Mouse (Mus musculus): ENCODE measurements at regions not wholly inside any gene's neighbourhood (a gene's known extent, or its start where the extent isn't known, plus 50 kb on each side); places are given as distances from the start of the nearest gene placed in this dataset.

DNA sequence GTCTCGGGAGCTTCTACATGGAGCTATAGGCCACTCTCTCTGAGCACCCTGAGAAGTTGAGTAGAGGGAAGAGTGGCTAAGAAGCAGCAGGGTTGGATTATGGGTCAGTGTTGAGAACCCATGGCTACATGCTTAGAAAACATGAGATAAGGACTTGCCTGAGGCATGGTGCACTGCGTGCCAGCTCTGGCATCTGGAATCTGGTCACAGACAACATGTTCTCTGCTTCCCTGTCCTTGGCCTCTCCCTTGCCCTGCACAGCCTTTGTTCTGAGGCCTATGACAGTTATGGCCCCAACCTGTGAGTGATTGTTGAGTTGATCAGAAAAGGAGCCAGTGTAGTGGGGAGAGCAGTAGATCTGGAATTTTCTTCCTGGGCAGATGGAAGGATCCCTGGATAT lies 409.1 kb upstream of the Cdh4 start:
- no peak for DNase-seq

DNA sequence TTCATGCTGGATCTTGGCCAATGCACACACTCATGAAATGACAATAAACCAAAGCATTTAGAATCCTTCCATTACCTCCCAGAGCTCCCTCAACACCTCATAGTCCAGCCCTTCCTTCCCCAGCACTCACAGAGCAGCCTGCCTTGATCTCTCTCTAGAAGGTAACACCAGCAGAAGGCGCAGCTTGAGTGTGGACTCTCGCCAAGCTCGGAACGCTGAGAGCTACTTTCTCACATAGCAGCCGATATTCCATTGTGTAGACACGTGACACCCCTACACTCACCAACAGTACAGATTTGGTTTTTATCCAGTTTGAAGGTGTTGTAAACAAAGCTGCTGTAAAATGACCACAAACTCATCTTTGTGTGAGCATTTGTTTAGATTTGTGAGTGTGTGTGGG lies 406.8 kb upstream of the Cdh4 start:
- no peak for DNase-seq

DNA sequence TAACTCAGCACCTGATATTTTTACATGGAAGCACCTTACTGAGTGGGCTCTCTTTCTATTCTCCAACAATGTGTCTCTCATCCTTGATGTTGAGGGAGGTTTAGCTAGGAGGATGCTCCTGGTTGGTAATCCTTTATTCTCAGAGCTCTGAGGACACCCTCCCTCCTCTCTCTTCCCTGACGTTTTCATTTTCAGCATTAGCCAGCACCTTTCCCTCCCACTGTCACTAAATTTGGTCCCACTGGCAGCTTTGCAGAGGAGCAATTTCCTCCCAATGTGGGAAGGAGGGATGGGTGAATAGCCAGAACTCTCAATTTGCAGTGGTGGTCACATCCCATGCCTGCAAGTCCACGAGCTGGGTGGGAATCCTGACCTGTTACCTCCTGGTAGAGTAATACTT lies 402.5 kb upstream of the Cdh4 start:
- DNase-seq: no peak

DNA sequence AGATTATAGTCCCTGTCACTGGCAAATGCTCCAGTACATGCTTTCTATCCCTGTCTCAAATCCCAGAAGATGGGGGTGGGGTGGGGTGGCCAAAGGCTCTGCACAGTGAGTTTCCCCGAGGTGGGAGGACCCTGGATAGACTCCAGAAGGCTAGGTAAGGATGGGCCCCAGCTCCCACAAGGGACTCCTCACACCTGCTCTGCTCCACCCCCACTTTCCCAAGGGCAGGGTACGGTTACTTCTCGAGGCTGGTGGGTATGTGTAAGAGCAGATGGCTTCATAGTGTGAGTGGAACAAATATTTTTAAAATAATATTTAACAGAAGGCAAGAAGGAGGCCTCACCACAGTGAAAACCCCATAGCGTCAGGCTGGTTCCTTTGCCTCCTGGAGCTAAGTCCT lies 398.6 kb upstream of the Cdh4 start:
- DNase-seq: no peak

DNA sequence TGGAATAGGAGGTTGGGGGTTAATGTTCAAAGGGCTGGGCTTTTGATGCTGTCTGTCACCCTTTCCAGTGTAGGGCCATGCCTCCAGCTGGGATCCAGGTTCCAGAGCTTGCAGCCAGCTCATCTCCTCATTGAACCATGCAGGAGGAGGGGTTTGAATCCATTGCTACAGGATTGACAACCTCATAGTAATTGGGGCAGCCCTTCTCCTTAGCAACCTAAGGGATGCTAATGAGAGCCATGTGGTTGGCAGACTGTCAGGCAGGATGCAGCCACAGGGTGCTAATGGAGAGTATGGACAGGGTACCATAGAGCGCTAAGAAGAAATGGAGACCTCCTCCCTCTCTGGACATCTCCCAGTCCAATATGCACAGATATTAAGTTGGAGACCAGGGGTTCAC lies 396.9 kb upstream of the Cdh4 start:
- DNase-seq: no peak

DNA sequence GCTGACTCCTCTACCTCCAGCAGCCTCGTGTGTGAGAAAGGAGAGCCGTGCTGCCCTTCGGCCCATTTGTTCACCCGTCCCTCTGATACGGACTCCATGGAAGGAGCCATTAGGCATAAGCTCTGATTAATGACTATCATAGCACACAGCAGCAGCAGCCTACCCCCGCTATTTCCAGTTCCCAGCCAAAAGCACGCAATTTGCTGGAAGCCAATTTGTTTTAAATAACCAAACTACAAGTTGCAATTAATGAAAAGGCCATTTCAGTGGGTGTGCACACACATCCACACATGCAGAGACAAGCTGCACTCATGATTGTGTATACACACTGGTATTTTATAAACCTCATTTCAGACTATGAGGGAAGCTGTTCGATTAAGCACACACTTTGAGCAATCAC lies 387.8 kb upstream of the Cdh4 start:
- no peak for DNase-seq

DNA sequence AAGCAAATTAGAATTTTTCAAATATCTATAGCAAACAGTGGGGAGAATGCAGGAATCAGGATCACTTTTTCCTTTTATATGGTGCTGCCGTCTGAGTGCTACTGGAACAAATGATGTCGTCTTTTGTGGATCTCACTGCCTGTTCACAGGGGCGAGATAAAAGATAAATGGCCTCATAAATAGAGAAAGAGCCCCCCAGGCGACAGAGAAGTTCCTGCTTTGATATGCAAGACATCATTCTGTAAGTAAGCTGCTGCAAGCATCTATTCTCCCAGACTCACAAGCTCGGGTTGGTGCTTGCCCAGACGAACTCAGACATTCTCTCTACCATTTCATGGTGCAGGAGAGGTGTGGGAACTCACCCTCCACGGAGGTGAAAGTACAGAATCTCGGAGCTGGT lies 377.6 kb upstream of the Cdh4 start:
- no peak for DNase-seq

DNA sequence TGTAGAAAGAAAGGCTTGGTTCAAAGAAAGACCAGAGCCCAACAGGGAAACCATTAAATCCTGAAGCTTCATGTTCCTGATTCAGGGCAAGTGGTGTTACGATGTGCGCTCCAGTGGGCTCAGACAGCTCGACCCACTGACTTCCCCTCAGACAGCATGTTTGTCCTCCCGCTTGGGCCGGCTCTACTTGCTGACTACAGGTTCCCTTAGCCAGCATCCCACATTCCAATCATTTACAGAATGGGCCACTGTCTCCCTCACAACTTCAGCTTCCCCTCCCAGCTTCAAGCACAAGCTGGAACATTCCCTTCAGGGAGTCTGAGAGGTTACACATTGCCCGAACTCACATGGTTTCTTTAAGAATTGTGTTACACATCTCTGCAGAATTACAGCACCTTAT lies 372.7 kb upstream of the Cdh4 start:
- DNase-seq: no peak

DNA sequence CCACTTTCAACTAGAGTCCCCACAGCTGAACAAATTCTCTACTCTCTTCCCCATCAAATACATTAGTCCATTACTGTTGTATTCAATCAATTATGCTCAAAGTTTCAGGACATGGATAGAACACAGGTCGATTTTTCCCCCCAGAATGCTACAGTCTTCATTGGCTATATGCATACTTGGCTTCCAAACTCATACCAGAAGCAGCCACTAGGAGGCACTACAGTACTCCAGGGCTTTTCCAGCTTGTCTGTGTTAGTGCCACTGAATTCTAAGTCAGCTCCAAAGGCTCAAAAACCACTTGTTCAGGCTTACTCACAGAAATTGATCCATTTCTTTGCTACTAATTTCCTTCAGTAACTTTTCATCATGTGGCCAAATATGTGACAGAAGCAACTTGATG lies 371.9 kb upstream of the Cdh4 start:
- no peak for DNase-seq

DNA sequence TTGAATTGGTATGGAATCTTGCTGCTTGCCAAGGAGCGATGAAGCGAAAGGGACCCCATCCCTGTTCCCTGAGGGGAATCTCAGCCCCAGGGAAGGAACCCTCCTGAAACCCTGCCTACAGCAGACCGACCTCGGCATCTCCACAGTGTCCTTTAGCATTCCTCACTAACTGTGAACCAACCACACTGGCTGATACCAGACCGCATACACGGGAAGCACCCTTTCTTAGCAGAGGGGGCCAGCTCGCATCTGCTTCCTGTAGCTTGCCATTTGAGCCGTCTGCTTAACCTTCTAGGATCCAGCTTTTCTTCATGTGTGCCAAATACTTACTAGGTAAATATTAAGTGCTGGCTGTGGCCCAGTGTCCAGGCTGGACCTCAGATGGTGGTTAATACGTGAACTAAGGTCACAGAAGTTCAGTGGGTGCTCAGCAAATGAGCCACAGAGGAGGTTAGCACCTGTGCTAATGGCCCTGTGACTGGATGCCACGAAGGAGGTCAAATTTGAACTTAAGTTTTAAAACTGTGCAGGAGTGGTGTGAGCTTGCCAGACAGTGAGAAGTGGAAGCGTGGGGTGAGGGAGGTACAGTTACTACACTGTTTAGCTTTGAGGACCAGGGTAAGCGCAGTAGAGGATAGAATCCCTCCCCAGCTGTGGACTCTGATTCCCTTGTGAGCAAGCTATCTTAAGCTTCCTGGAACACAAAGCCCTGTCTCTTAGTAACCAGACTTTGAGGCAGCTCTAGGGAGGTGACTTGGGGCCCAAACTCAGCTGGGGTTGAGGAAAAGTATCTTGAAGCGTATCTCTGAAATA lies 361.6 kb upstream of the Cdh4 start:
- no peak for DNase-seq

DNA sequence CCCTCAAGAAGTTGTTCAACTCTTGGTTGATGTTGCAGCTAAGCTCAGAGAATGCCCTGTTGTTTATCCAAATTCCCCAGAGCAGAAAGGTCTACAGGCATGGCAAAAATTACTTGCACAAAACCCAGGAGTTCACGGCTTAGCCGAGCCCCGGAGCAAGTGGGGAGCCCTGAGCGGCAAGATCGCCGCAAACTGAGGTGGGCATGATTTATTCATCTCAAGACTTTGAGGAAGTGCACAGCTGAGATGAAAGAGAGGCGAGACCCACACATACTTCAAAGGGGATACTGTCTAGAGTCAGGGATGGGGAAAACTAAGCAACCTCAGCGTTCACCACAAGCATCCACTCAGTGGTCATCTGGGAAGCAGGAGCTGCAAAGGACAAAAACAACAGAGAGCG lies 355.3 kb upstream of the Cdh4 start:
- DNase-seq: no peak

DNA sequence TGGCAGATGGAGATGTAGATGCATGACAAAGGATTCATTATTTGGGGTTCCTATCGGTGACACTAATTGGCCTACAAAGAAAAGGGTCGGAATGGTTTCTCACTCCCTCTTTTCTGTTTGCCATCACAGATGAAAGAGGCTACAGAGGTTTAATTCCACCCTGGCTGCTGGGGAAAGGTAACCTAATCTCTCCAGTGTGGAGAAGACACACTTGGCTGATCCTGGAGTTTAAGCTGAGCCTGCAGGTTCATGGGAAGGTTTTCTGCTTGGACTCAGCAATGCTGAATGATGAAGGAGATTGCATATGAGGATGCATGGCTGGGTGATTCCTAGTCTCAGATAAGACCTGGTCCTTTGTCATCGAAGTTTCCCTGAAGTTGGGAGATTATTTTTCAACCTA lies 350.8 kb upstream of the Cdh4 start:
- no peak for DNase-seq

DNA sequence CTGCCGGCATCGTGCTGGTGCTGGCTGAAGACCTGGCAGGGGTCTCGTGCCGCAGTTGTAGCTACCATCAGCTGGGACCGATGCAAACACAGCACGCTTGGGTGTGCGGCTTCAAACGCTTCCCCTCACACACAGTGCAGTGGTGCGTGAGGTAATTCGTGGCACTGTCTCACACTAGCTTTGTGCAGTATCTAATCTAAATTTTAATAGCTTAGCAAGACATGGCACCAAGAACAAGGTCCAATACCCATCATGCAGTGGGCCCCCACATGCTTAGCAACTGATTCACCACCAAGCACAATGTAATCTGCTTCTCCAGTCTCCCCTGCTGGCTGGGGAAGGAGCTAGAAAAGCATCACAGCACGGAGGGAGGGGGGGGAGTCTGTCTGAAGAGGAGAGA lies 348.2 kb upstream of the Cdh4 start:
- DNase-seq: no peak

DNA sequence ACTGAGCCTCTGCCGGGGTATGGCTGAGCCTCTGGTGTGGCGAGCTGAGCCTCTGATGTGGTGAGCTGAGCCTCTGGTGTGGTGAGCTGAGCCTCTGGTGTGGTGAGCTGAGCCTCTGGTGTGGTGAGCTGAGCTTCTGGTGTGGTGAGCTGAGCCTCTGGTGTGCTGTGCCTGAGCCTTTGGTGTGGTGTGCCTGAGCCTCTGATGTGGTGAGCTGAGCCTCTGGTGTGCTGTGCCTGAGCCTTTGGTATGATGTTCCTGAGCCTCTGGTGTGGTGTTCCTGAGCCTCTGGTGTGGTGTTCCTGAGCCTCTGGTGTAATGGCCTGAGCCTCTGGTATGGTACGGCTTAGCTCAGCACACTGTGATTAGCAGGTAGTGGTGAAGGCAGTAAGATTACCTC lies 346.2 kb upstream of the Cdh4 start:
- no peak for DNase-seq

DNA sequence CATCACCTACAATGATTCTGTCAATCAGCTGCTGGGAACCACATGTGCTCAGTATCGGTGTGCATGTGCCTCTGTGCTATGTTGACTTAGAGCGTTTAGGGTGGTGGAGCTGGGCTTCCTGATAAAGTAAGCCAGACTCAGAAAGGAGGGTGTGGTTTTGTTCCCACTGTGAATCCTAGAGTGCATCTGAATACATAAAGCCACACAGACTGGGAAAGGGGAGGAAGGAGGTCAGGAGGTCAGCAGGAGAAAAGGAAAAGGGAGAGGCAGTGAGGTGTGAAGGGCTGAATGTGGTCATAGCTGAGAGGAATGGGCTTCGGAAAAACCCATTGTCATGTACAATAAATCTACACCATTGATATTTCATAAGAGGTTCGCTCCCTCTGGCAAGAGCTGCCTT lies 345.4 kb upstream of the Cdh4 start:
- no peak for DNase-seq

DNA sequence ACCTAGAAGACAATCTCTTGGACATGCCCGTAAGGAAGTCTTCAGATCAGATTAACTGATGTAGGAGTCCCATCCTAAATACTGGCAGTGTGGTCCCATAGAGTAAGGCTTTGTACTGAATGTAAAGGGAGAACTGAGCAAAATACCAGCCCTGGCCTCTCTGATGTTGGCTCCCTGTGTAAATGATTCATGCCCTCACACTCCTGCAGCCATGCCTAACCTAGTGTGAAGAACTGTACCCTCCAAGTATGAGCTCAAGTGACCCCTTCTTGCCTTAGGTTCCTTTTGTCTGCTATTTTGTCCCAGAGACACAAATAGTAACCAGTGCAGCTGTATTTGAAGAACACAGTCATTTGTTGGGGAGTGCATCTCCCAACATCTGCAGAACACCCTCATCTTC lies 342.4 kb upstream of the Cdh4 start:
- no peak for DNase-seq

DNA sequence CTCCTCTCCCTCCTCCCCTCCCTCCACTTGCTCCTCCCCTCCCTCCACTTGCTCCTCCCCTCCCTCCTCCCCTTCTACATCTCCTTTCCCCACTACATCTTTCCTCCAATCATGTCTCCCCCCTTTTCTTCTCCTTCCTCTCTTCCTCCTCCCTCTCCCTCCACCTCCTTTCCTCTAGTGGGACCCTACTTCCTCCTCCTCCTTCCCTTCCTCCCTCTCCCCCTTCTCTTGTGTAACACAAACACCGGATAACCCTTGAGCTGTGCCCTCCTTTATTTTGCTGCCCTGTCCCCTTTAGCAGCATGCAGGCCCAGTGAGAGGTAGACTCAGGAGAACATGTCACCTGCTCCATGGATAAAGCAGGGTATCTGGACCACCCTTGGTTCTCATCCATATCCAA lies 339.1 kb upstream of the Cdh4 start:
- no peak for DNase-seq

DNA sequence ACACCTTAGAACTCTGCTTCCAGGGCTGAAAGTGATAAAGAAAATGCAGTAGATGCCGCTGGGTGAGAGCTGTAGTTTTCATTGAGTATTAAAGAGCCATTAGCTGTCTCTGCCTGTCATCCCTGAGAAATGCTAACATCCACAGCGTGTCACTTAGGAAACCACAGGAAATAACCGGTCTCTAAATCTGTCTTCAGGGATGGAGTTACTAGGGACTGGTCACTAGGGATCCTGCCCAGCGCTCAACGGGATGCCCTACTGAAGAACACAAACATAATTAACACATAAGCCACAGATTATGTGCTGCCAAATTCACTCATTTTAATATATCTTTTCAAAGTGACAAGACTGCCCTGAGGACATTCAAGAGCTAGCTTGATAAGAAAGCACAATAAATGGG lies 329.3 kb upstream of the Cdh4 start:
- DNase-seq: no peak

DNA sequence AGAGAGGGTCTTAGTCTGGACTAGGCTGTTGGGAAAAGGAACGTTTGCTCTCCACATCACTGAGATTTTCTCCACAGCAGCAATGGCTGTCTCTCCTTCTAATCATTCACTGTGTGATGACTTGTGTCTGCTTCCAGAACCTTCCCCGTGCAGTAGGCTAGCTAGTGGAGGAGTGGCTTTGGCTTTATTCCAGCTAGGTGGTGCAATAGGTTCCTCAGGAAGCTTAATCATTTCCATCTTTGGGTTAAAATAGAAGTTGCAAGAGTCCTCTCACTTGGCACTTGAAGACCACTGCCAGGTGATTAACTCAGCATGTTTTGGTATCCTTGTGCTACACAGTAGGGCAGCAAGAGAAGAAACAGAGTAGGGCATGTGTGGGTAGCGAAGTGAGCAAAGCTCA lies 314.2 kb upstream of the Cdh4 start:
- DNase-seq: no peak

DNA sequence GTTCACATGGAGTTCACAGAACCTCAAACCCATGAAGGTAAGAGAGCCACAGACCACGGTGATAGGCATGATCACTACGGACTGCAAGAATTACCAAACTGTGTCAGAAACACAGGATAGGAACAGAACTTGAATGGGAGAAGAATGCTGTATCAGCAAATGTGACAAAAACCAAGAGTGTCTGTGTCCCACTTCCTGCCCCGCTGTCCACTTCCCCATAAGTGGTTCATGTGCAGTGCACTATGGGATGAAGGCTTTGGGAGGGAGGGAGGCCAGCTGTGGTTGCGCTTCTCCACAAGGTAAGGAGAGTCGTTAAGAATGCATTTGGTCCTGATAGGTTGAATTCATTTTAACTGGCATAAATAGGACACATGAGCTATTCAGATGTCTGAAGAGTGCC lies 313.8 kb upstream of the Cdh4 start:
- no peak for DNase-seq

DNA sequence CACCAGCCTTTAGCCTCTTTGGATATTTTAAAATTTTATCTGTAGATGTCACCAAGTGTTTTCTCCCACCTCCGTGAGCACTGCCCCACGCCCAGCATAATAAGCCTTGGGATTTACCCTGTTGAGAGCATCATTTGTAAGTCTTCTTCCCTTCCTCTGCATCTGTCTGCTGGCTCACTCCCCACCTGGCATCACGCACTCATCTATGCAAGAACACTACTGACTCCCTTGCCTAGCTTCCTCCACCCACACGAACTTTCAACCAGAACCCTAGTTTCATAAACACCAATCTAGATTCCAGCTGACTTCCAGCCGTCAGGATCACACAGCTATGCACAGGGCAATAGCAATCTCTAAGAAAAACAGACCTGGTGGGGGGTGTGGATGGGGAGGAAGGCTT lies 311.2 kb upstream of the Cdh4 start:
- no peak for DNase-seq

DNA sequence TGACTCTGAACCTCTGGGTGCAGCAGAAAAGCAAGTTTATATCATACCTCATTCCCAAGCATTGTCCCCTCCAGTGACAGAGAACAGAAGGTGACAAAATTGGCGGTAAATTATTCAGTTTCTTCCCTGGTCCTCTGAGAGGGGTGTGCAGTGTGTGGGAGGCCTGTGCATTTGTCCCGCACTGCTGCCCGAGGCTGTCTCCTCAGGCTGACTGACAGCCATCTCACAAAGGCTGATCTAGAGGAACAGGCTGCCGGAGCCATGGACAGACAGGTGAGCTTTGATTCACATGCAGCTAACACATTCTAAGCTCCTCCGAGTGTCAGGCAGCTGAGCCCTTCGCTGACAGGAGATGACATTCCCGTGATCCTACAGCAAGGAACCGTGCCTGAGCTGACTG lies 299.9 kb upstream of the Cdh4 start:
- DNase-seq: no peak

DNA sequence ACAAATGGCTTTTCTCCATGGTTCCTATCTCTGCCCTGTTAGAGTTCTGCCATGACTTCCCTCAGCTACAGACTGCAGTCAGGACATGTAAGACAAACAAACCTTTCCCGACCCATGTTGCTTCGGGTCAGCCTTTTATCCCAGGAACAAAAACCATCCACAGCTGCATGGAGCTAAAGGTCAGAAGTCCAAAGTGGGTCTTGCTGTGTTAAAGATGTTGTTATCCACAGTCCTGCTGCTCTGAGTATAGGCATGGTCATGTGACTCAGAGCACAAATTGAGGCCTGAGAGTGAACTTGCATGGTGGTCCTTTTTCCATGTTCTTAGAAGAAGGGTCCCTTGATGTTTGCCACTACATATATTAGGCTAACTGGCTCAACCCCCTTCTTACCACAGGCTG lies 296.5 kb upstream of the Cdh4 start:
- no peak for DNase-seq

DNA sequence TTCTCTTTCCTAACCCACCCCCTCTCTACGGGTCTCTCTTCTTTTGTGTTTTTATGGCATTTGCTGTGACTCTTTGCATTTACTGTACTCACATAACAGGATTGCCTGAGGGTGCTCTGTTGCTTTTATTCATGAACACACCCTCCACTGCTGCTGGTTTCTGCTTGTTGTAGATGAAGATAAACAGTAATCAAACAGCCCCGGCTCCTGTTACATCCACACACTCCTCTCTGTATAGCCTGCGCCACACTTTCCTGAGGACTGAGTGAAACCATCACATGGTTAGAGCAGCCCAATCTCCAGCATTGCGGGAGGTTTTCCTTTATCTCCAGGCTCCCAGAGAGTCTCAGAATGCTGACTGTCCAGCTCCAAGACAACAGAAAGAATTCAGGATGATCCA lies 296.0 kb upstream of the Cdh4 start:
- no peak for DNase-seq

DNA sequence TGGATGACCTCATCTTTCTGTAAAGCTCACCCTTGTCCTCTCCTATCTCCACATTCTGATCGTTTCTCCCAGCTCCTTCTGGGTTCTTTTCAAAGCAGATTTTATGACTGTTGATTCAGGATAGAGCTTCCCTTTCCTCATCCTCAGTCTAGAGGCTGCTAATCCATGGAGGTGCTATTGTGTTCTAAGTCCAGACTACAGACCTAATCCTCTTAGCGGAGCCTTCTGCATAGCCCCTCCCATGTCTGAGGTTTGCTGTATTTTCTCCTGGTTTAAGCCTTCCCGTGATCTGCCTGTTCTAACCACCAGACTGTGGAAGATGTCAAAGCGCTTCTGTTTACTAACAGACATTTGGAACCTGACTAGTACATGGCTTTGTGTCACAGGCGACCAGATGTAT lies 294.0 kb upstream of the Cdh4 start:
- no peak for DNase-seq

DNA sequence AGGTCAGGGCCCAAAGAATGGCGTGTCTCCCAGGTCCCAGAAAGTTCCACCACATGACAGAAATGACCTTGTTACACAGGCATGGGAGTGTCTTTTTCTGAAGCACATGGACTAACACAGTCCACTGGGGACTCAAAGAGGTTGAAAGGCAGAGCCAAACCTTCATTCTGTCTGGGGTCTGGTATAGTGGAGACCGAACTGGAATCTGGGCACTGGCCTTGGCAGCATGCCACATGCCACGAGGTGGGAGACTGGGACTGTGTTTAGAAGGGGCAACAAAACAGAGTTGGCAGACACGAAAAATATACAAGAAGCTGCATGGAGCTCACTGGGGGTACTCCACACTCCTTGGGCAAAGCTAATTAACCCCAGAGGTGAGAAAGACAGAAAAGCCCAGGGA lies 293.6 kb upstream of the Cdh4 start:
- no peak for DNase-seq

Measured in cerebellum, adult 9-10 months (tissue).